Mouse (Mus musculus): ENCODE data around the gene Pawr. TPM values are rescaled to one million over a fixed set of nuclear protein-coding genes. Genes with fewer than 3 reads are reported as not detected.

Gene Pawr
- polyA plus RNA-seq, 1 experiment from 2014 or later, result 25.3 TPM

DNA sequence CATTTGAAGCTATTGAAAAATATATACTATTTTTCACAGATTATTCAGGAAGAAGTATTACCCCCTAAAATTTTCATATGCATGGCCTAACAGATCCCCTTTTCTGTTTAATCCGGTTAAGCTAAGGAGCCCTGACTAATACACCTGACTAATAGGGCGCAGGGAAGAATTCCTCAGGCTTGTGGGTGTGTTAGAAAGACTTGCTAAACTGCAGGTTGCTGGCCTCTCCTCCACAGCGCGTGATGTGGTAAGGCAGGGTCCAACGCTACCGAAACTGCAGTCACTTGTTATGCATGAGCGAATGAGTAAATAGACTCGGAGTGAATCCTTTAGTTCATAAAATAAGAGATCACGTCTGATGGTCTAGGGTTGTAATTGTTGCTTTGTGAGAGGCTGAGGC is 120.5 kb downstream of the Pawr start:
- no peak overlapping the region for H3K4me2 ChIP-seq (replicated peaks; ENCODE audit: low read depth, low read length)
- H3K4me3 ChIP-seq (ENCODE audit: low read length), result no peak overlapping the region
- H3K36me3 ChIP-seq (ENCODE audit: control insufficient read depth, insufficient read depth, low read length), result no peaks in the 10 kb centered on the region
- no peaks in the 10 kb centered on the region for H3K27me3 ChIP-seq (ENCODE audit: control insufficient read depth, insufficient read depth, low read length)
- H3K9ac ChIP-seq (ENCODE audit: low read depth, low read length), result no peak overlapping the region
- WGBS, result 77% methylated on average over 9 of the region's 9 CpGs
- no peak for ATAC-seq (ENCODE audit: low FRiP score, low TSS enrichment)
- H3K27ac ChIP-seq (ENCODE audit: low read depth, low read length), result no peak overlapping the region
- no peaks in the 10 kb centered on the region; the same call in 1 of the 2 replicates for H3K9me3 ChIP-seq (ENCODE audit: control insufficient read depth, low read length)
- peaks cover 10% of the 10 kb centered on the region; the same call in 1 of the 2 replicates for H3K4me1 ChIP-seq (ENCODE audit: control insufficient read depth, insufficient read depth, low read length)

DNA sequence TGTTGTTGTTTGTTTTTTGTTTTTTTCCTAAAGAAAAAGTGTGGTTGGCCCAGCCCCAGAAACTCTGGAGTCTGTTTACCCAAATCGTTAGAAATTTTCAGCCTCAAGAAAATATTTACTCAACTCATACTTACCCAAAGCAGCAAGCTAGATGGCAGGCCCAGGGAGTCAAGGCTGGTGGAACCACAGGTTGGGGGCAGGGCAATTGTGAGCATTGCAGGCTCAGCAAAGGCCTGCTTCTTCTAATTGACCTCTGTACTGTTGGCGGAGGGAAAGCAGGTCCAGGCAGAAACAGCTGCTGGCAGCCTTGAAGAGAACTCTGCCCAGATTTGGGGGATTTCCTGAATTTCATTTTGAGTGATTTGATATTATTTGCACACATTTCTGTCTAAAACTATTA is 121.6 kb downstream of the Pawr start:
- Histone ChIP-seq H3K4me1 (ENCODE audit: control insufficient read depth, insufficient read depth, low read length) (peaks cover 10% of the 10 kb centered on the region; the same call in 1 of the 2 replicates), H3K4me3 (ENCODE audit: low read length) (no peak overlapping the region), H3K4me2 (replicated peaks; ENCODE audit: low read depth, low read length) (no peak overlapping the region), H3K9ac (ENCODE audit: low read depth, low read length) (no peak overlapping the region), H3K27me3 (ENCODE audit: control insufficient read depth, insufficient read depth, low read length) (no peaks in the 10 kb centered on the region), H3K27ac (ENCODE audit: low read depth, low read length) (no peak overlapping the region), H3K9me3 (ENCODE audit: control insufficient read depth, low read length) (no peaks in the 10 kb centered on the region; the same call in 1 of the 2 replicates), H3K36me3 (ENCODE audit: control insufficient read depth, insufficient read depth, low read length) (no peaks in the 10 kb centered on the region)
- WGBS, result 56% methylated on average over 2 of the region's 2 CpGs
- no peak for ATAC-seq (ENCODE audit: low FRiP score, low TSS enrichment)

DNA sequence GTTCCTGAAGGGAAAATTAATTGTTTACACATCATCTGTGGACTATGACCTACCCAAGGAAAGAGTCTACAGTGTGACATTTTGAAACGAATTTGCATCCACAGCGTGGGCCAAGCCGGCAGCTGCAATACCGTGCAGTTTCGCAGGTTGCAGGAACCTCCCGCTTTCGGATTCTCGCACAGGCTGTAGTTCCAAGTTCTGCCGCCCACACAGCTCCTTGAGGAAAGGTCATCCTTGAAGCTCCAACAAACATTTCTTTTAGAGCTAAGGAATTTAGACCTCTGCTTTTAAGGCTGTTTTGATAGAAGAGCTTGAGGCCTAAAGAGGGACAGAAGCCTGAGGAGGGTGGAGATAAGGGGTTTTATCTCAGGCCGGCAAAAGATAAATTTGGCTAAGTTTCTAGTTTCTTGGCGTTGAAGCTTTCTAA is 122.8 kb downstream of the Pawr start:
- Histone ChIP-seq H3K36me3 (ENCODE audit: control insufficient read depth, insufficient read depth, low read length) (no peaks in the 10 kb centered on the region), H3K9me3 (ENCODE audit: control insufficient read depth, low read length) (no peaks in the 10 kb centered on the region; the same call in 1 of the 2 replicates), H3K4me3 (ENCODE audit: low read length) (no peak overlapping the region), H3K4me2 (replicated peaks; ENCODE audit: low read depth, low read length) (no peak overlapping the region), H3K27ac (ENCODE audit: low read depth, low read length) (no peak overlapping the region), H3K9ac (ENCODE audit: low read depth, low read length) (no peak overlapping the region), H3K4me1 (ENCODE audit: control insufficient read depth, insufficient read depth, low read length) (peaks cover 10% of the 10 kb centered on the region; the same call in 1 of the 2 replicates), H3K27me3 (ENCODE audit: control insufficient read depth, insufficient read depth, low read length) (no peaks in the 10 kb centered on the region)
- peak; percentile 56; the same call in 1 of the 2 replicates for ATAC-seq (ENCODE audit: low FRiP score, low TSS enrichment)
- WGBS, result 63% methylated on average over 11 of the region's 11 CpGs

DNA sequence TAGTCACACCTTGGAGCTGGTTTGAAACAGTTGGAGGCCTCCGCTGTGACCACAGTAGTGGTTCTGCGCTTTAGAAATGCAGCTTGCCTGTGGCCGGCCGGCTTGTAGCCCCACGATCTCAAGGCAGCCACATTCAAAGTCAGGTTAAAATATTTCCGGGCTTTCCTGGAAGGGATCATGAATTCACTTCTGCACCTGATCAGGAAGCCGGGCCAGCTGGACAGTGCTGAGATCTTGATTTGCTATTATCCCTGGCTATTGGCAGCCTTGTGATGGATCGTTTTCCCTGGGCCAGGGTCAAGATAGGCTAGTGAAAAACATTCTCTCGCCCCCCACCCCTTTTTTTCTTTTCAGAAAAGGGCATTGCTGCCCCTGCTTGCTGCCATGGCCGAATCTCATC is 123.3 kb downstream of the Pawr start:
- Histone ChIP-seq H3K4me1 (ENCODE audit: control insufficient read depth, insufficient read depth, low read length) (peaks cover 10% of the 10 kb centered on the region; the same call in 1 of the 2 replicates), H3K27ac (ENCODE audit: low read depth, low read length) (no peak overlapping the region), H3K27me3 (ENCODE audit: control insufficient read depth, insufficient read depth, low read length) (no peaks in the 10 kb centered on the region), H3K4me3 (ENCODE audit: low read length) (no peak overlapping the region), H3K36me3 (ENCODE audit: control insufficient read depth, insufficient read depth, low read length) (no peaks in the 10 kb centered on the region), H3K4me2 (replicated peaks; ENCODE audit: low read depth, low read length) (no peak overlapping the region), H3K9ac (ENCODE audit: low read depth, low read length) (no peak overlapping the region), H3K9me3 (ENCODE audit: control insufficient read depth, low read length) (no peaks in the 10 kb centered on the region; the same call in 1 of the 2 replicates)
- WGBS, result 76% methylated on average over 10 of the region's 10 CpGs
- ATAC-seq (ENCODE audit: low FRiP score, low TSS enrichment), result no peak; the same call in 1 of the 2 replicates

DNA sequence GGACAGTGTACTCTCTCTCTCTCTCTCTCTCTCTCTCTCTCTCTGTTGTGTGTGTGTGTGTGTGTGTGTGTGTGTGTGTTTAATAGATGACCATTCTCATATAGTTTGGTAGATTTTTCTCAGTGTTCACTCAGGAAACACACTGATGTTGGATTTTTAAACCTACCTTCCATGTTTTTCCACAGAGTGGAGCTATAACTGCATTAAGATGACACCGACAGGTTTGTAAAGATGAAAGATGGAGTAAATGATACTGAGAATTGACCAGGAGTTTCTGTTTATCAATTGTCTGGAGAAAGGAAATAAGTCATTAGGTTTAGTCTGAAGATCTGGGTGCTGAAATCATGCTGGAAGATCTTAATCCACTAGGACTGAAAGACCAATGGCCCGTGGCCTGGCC is 124.0 kb downstream of the Pawr start:
- 69% methylated on average over 2 of the region's 2 CpGs for WGBS
- no peak overlapping the region for H3K9ac ChIP-seq (ENCODE audit: low read depth, low read length)

DNA sequence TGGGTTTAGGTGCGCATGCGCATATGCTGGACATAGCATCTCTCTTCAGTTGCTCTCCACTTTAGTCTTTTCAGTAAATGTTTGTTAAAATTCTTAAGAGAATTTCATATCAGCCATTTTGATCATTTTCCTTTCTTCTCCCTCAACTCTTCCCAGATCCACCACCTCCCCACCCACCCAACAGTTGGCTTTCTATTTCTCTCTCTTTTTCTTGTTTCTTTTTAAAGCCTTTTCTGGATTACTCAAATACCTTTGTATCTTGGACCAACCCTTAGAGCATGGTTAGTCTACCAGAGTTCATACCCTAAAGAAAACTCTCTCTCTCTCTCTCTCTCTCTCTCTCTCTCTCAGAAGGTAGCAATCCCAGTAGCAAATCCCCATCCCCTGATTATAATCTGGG is 125.1 kb downstream of the Pawr start:
- WGBS, result 97% methylated on average over 2 of the region's 2 CpGs
- Histone ChIP-seq H3K9ac (ENCODE audit: low read depth, low read length) (no peak overlapping the region), H3K9me3 (ENCODE audit: control insufficient read depth, low read length) (no peaks in the 10 kb centered on the region; the same call in 1 of the 2 replicates), H3K4me3 (ENCODE audit: low read length) (no peak overlapping the region), H3K27me3 (ENCODE audit: control insufficient read depth, insufficient read depth, low read length) (no peaks in the 10 kb centered on the region), H3K4me2 (replicated peaks; ENCODE audit: low read depth, low read length) (no peak overlapping the region), H3K27ac (ENCODE audit: low read depth, low read length) (no peak overlapping the region), H3K36me3 (ENCODE audit: control insufficient read depth, insufficient read depth, low read length) (no peaks in the 10 kb centered on the region), H3K4me1 (ENCODE audit: control insufficient read depth, insufficient read depth, low read length) (peaks cover 10% of the 10 kb centered on the region; the same call in 1 of the 2 replicates)
- no peak for ATAC-seq (ENCODE audit: low FRiP score, low TSS enrichment)

More for the DNA sequence above, 124.0 kb downstream of the Pawr start:
- Histone ChIP-seq H3K27me3 (ENCODE audit: control insufficient read depth, insufficient read depth, low read length) (no peaks in the 10 kb centered on the region), H3K4me2 (replicated peaks; ENCODE audit: low read depth, low read length) (no peak overlapping the region), H3K27ac (ENCODE audit: low read depth, low read length) (no peak overlapping the region), H3K36me3 (ENCODE audit: control insufficient read depth, insufficient read depth, low read length) (no peaks in the 10 kb centered on the region), H3K4me3 (ENCODE audit: low read length) (no peak overlapping the region), H3K9me3 (ENCODE audit: control insufficient read depth, low read length) (no peaks in the 10 kb centered on the region; the same call in 1 of the 2 replicates), H3K4me1 (ENCODE audit: control insufficient read depth, insufficient read depth, low read length) (peaks cover 10% of the 10 kb centered on the region; the same call in 1 of the 2 replicates)
- no peak for ATAC-seq (ENCODE audit: low FRiP score, low TSS enrichment)

DNA sequence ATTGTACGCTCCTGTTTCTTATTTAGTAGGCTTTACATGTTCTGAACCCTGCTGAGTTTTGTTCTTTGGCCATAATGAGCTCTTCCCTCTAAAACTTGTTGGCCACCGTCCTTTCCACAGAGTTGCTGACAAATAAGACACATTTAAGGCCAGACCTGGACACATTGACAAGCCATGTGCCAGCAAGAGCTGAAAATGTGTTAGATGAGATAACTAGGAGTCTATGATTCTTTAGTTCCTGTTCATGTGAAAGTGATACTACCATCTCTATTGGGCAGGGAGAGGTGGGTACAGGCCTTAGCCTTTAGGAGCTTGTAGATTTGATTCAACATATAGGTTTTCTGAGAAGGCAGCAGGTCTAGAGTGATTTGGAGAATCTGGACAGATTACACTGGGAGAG is 129.9 kb downstream of the Pawr start:
- ATAC-seq (ENCODE audit: low FRiP score, low TSS enrichment), result no peak
- 82% methylated on average over 2 of the region's 2 CpGs for WGBS
- Histone ChIP-seq H3K4me1 (ENCODE audit: control insufficient read depth, insufficient read depth, low read length) (no peaks in the 10 kb centered on the region), H3K36me3 (ENCODE audit: control insufficient read depth, insufficient read depth, low read length) (no peaks in the 10 kb centered on the region), H3K4me3 (ENCODE audit: low read length) (no peak overlapping the region), H3K9ac (ENCODE audit: low read depth, low read length) (no peak overlapping the region), H3K27me3 (ENCODE audit: control insufficient read depth, insufficient read depth, low read length) (no peaks in the 10 kb centered on the region), H3K27ac (ENCODE audit: low read depth, low read length) (no peak overlapping the region), H3K4me2 (replicated peaks; ENCODE audit: low read depth, low read length) (no peak overlapping the region), H3K9me3 (ENCODE audit: control insufficient read depth, low read length) (no peaks in the 10 kb centered on the region)

Small RNAs within 50 kb of the gene (microRNA-seq; reads per million reads assigned to microRNA genes)
- not detected for gene Gm25591

Other genes with a start within 250 kb of the Pawr start
- gene Ppp1r12a, start 169.9 kb upstream of the Pawr start, polyA plus RNA-seq (2014; fragmentation: Nextera tagmentation; extraction: Ambion mirVana), result 82.3 and 98.5 TPM in 2 replicates

All from kidney, embryonic 14.5 days (tissue).